Mouse (Mus musculus) layer of hippocampus, postnatal 25 days (tissue): ENCODE results near the gene Kcnk16. TPM values are rescaled to one million over a fixed set of nuclear protein-coding genes. Genes with fewer than 3 reads are reported as not detected.

Source experiments
- total RNA-seq, 2 experiments: library from RNA; stranded (reverse); gene quantifications; 2 replicates each; pipeline ENCODE4 v1.2.3; 2021

Kcnk16 gene
- total RNA-seq, 2 experiments from 2014 or later, result not detected

Other genes starting within 250 kb of the Kcnk16 start
- 1 to 10 TPM; 5.5 to 6.0 TPM for gene Saysd1, start 130.7 kb downstream of the Kcnk16 start, total RNA-seq
- under 1 TPM; 0.42 to 0.57 TPM for gene Kcnk5, start 87.4 kb downstream of the Kcnk16 start, total RNA-seq
- 10 to 100 TPM; 21.9 to 25.1 TPM for gene Nudt13, start 25.5 kb upstream of the Kcnk16 start, total RNA-seq
- 10 to 100 TPM; 31.1 to 34.4 TPM for gene Ecd, start 78.9 kb upstream of the Kcnk16 start, total RNA-seq
- gene Fam149b, start 79.0 kb upstream of the Kcnk16 start, total RNA-seq, result 10 to 100 TPM; 42.4 to 51.7 TPM
- gene Dnajc9, start 119.7 kb upstream of the Kcnk16 start, total RNA-seq, result 10 to 100 TPM; 25.2 to 27.4 TPM
- gene Mrps16, start 124.4 kb upstream of the Kcnk16 start, total RNA-seq, result 10 to 100 TPM; 34.0 to 36.4 TPM
- under 1 TPM; 0.62 to 0.82 TPM for gene Cfap70, start 183.0 kb upstream of the Kcnk16 start, total RNA-seq
- 10 to 100 TPM; 54.9 to 57.1 TPM for gene Anxa7, start 210.9 kb upstream of the Kcnk16 start, total RNA-seq
- gene Mss51, start 227.7 kb upstream of the Kcnk16 start, total RNA-seq, result under 1 TPM; 0.66 to 0.85 TPM